Mouse (Mus musculus): Measurements from ENCODE around the gene Slc17a6.

Slc17a6 gene

DNA sequence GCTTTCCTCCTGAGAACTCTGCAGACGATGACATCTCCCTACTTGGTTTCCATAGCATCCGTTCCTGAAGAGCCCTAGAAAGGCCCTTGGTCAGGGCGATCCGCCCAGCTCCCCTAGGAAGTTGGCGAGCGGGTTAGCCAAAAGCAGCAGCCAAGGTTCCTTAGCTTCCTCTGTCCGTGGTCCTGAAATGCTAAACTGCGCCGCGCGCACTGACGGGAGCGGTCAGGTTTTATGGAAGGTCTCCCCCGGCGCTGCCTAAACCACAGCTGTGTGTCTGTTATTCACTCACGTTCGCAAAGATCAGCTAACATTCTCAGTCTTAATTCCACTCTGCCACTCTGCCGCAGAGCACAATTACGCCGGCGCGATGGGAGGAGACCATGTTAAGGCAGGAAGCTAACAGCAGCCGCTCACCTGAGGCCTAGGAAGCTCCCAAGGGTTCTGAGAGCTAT lies at the start of gene Slc17a6:
TSS of gene Slc17a6 (plus strand) at position 313 of the 452 bp plus-strand sequence.
- no peak for DNase-seq

DNA sequence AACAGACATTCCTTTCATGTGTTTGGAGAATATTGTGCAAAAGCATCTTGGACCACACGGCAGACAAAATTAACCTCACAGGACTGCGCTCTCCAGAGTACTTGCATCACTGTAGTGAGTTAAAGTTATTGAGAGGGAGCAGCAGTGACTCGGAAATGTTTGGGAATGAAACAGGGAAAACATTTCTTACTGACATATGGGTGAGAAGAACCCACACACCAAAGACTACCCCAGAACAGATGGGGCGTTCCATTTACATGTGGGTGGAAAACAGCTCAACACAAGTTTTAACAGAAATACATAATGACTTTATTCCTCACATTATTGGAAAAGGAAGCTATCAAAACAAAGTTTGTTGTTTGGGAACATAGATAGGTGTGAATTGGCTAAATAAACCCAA lies 21.8 kb upstream of the Slc17a6 start:
- no peak for DNase-seq

DNA sequence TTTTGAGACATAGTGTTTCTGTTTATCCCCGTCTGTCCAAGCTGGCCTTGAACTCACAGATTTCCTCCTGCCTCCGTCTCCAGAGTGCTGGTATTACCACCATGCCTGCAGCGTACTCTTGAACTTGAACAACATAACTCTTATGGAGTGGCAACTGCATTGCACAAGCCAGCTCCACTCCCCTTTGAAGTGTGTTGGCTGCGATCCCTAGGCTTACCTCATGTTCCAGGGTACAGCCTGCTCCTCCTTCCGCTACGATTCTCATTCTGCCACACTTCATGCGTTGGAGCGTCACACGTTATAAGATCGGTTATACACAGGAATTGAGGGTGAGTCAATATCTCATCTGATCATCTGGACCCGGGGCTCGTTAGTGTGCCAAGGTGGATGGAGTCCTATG lies 18.1 kb upstream of the Slc17a6 start:
- DNase-seq, result no peak

DNA sequence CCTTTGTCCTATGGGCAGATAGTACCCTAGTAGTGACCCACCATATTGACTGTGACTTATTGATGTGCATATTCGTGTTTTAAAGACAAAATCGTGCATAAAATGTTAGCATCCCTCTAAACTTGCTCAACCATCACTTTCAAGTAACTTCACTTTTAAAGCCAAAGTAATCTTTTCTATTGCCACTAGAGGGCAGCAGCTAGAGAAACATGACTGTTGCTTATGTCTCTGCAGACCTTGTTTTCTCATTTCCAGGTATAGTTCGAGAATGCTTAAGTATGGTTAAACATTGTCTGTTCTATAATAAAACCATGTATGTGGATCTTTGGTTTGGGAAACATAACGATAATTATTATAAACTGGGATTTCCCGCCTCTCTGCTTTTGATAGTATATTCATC lies 7.4 kb upstream of the Slc17a6 start:
- DNase-seq, result no peak

DNA sequence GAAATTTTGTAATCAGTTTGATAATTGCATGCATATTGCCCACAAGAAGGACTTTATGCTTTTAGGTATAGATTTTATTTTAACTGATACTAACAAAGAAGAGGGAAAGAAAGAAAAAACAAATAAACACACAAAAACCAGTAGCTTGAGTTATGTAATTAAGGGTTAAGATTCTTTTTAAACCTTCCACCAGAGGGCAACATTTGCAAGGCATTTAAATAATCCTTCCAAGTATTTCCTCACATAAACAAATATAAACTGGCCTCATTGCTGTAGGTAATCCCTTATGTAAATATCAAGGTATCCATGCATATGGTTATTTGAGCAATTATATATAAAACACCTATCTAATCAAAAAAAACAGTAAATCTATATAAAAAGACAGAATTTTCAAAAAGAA lies 3.9 kb upstream of the Slc17a6 start:
- DNase-seq, result no peak

DNA sequence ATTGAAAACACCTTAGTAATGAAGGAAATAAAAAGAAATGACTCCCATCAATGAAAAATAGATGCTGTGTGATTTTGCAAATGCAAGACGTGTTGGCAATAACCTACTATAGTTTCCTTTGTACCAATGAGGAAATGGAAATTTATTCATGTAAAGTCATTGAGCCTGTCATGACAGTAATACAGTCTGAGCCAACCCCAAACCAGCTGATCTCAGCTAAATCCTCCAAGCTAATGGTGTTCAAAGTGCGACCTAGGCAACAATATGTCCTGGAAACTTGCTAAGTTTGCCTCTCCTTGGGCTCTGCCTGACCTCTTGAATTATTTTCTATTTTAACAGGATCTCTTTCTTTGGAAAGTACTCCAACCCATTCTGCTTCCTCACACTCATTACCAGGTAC lies 3.4 kb upstream of the Slc17a6 start:
- DNase-seq, result no peak

DNA sequence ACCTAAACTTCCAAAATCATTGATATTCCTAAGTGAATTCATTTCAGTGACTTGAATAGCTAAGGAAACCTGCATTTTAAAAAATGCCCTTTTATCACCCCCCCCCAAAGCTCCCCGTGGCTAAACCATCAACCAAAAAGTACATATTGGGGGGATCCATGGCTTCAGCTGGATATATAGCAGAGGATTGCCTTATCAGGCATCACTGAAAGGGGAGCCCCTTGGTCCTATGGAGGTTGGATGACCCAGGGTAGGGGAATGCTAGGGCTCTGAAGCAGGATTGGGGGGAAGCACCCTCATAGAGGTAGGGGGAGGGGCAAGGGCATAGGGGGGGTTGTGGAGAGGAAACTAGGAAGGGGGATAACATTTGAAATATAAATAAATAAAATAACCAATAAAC lies 1.8 kb upstream of the Slc17a6 start:
- no peak for DNase-seq

DNA sequence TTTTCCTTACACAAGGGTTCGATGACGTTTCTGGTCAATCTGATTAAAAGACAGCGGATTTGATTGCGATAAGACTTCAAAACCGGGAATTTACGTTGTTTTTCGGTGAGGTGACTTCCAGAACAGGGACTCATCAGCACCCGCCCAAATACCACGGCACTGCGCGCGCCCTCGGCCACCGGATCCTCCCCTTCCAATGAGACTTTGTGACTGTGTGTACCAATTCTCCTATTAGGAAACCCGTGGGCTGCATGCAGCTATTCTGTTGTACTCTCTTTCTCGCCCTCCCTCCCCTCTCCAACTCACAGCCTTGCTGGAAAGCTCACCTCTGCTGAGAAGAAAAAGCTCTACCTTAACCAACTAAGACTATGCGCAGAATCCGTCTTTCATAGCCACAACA lies 390 bp downstream of the Slc17a6 start:
- DNase-seq, result no peak

DNA sequence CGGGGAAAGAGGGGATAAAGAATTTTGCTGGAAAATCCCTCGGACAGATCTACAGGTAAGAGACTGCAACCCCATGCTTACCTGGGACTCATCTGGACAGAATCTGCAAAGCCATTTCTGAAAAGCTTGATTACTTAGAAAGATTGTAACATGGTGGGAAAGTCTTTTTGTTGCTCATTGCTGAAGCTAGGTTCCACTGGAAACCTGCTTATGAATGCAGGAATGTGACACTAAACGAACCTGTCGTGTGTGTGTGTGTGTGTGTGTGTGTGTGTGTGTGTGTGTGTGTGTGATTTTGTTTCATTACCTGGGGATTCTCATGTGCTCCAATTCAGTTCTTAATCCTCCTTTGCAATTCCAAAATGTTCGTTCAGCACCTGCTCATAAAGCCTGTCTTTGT lies 860 bp downstream of the Slc17a6 start:
- DNase-seq, result no peak

DNA sequence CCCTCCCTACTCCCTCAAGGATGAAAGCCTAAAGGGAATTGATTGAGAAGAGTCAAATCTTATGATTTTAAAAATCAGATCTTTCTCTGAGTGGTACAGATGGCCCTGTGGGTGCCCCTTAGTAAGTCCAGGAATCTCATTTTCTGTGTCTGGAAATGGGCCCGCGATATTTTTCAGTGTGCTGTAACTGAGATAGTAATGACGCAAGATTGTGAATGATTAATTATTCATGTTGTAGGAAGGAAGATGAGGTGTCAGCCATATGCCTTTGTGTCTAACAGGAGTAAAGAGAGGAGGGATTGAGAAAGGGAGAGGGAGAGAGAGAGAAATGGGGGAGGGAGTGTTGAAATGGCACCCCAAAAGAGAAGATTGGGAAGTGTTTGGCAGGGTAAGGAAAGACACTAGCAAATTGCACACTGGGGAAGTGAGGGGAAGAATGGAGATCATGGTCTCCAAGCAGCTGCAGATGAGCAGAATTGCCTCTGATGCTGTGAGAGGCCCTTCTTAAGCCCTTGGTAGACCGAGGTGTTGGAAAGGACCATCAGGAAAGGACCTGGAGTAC lies 2.6 kb downstream of the Slc17a6 start:
- DNase-seq, result no peak

DNA sequence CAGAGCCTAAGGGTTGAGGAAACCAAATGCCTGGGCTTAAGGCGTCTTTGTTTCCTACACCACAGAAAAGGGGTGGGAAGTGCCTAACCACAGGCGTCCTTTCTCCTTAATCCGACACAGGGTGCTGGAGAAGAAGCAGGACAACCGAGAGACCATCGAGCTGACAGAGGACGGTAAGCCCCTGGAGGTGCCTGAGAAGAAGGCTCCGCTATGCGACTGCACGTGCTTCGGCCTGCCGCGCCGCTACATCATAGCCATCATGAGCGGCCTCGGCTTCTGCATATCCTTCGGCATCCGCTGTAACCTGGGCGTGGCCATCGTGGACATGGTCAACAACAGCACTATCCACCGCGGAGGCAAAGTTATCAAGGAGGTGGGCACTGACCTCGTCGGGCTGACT lies 3.4 kb downstream of the Slc17a6 start:
- DNase-seq, result no peak

DNA sequence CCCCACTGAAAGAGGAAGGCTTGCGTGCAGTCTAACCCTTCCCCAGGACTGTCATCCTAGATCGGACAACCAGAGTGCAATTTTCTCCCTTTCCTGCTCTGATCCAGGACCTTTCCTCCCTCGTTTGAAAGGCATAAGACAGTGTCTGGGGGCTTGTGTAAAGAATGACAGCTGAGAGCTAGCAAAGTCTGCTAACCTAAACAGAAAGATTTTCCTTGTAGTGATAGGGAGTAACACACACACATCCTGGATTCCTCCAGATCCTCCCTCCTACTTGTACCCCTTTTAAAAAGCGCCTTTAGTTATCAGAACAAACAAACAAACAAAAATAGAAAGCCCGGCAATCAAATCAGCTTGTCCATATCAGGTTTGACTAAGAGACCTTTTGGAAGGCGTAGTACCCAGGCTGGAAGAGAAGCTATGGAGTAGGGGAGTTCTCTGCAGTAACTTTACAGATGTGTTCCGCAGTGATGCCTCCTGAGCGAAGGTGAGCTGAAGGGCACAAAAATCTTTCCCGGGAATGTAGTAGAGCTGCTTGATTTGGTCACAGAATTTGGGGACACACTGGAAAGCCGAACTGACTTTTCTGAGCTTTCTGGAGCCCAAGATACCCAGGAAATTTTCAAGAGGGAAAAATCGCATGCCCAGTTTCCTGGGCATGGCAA lies 3.9 kb downstream of the Slc17a6 start:
- DNase-seq, result no peak

DNA sequence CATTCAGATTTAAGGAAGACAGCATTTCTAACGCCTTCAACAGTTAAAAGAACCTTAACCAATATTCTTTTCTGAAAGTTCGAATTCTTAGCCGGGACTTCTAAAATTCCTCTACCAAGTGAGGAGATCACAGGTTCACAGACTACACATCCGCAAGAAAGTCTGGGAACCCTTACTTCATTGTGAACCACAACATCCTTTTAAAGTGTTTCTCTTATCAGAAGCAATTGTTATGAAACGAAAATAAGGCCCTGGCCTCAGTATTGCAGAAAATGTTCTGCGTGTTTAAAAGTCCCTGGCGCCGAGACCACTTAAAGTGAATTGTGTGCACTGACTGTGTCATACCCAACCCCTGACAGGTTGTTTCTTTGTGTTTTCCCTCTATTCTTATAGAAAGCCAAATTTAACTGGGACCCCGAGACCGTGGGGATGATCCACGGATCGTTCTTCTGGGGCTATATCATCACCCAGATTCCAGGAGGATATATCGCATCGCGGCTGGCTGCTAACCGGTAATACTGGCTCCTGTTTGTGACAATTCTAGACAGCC lies 4.7 kb downstream of the Slc17a6 start:
- no peak for DNase-seq

DNA sequence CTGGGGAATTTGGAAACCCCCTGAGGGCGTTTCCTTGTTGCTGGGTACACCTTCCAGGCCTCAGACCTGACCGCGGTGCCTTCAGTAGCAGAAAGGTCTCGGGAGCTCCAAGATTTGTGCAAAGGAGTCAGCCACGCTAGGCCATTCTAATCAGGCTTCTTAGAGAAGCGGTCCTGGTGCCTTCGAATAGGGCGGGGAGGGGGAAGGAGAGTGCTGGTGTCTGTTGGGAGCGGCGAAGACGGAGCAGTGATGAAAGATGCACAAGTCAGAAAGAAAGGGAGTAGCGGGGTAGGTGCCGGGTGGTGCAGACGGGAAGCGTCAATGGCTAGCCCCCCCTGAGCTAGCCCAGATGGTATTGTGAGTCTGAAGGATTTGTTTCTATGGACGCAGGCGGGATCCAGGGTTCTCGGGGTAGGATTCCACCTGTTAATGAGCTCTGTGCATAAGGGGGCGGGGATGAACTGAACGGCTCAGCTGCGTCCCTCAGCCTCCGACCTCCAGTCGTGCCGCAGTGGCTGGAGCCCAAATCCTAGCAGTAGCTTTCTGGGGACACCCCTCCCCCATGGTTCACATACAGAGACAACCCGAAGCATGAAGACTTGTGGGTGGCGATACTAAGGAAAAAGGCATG lies 5.3 kb downstream of the Slc17a6 start:
- no peak for DNase-seq

DNA sequence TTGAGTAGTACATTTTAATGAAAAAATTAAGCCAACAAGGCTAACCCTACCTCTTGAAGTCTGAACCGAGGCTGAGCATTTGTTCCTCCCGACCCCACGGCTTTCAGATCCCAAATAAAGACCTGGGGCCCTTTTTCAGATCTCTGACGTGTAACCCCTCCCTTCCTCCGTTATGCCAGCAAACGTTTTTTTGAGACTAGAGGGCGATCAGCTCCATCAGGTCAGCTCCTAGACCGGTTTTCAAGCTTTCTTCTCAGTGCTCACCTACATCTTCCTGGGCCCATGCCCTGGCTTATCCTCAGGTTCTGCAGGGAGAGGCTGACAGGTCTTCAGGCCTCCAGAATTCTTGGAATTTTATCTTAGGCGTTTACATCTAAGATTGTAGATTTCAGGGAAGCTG lies 5.9 kb downstream of the Slc17a6 start:
- DNase-seq, result no peak

DNA sequence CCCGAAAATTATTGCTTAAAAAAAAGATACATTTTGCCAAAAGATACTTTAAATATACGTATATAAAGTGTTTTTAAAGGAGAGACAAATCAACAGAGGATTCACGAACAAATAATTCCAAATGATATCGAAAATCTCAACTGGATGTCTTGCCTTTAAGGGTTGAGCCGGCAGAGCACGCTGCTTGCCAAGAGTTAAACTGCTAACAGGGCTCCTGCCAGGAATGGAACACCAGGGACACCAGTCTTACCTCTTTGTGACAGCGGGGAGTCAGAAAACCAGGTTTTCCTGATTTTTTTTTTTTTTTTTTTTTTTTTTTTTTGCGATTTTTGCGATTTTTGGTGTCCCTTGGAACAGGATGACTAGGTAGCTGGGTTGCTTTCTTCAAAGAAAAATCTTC lies 6.5 kb downstream of the Slc17a6 start:
- no peak for DNase-seq

DNA sequence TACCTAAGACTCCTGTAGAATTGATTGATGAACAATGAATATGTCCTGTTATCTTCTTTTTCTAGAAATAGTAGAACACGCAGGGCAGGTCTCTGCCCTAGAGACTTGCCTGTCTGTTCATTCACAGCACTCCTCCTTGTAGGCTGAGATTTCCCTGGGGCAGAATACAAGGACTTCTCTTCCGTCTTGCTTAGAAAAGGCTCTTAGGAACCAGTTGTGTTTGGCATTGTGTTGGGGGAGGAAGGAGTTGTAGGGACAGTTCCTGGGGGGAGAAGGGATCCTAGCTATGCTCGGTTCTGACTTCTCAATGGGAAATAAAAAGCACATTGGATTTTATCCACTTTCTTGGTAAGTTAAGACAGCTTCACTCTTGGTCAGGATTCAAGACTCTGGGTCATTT lies 7.4 kb downstream of the Slc17a6 start:
- no peak for DNase-seq

DNA sequence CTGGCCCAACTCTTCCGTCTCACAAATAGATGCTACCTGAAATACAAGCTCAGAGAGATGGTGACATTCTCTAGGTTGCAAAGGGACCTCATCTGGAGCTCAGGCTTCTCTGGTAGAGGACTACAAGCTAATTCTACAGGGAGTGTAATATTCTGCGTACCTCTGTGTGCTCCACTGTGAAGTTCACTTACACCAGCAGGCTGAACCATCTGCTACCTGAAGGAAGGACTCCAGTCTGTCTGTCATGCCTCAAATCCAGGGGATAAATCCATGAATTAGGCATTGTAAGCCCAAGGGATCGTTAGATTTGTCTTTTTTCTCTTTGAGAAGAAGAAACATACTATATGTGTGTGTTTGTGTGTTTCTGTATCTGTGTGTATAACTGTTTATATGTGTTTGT lies 9.4 kb downstream of the Slc17a6 start:
- no peak for DNase-seq

DNA sequence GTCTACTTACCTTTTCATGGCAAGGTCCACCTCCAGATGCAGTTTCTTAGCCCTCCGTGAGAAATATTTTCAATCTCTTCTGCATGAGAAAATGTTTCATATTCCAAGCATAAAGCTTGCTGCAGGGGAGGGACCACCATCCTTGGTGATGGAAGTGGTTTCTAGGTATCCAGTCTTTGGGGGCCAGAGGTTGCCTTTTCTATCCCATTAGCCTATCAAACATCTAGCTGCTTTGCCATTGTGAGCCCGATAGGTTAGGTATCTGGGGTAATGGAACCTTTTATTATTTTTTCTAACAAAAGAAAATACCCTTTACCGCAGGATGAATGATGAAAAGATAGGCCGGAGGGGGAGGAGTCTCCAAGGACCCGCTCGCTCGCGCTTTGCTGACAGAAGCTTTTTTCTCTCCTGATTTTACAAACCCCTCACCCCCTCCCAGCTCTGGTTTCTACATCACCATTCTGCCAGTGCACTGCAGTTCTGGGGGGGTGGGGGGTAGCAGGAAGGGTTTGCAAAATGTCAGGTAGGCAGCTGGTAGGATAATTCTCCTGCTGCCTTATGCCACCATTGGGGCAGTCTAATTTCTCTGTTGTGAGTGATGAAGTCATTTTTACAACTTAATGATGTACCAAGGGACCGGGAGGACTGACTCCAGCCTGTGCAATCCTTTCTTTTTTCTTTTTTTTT lies 10.9 kb downstream of the Slc17a6 start:
- DNase-seq, result no peak

DNA sequence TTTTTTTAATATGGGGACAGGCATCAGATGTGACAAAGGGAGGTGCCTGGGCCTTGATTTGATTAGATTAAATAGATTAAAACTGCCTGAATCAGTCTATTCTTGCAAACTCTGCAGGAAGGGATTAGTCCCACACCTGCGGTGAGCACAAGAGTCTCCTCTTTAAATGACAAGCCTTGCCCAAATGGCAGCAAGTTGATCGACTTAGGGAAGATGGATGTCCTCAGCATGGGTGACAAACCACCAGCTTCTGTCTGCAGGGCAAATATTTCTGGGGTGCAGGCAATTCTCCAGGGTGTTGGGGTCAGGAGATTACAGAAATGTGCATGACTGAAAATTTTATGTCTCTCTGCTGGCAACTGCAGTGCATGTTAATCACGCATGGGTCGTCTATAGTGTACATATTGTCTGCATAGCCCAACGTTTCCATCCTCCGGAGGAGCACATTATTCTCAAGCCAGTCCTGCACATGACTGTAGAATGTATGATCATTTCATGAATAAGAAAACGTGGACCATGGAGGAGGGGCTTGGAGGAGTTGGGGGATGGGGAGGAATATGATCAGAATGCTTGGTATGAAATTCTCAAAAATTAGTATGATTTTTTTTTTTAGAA lies 11.5 kb downstream of the Slc17a6 start:
- no peak for DNase-seq

DNA sequence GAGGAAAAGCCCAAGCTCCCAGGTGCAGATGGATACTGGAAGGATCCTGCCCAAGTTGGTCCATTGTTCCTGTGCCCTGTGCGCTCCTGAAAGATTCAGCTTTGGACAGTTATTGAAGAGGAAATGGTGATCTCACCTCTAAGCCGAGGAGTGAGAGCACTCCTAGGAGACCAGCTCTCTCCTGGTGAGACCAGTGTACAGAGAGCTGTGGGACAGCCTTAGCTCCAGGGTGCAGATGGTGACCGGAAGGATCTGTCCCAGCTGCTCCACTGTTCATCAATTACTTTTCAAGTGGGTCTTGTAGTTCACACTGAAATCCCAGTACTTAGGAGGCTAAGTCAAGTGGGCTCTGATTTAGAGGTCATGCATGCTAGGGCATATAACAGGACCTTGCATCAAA lies 35.3 kb downstream of the Slc17a6 start:
- no peak for DNase-seq

DNA sequence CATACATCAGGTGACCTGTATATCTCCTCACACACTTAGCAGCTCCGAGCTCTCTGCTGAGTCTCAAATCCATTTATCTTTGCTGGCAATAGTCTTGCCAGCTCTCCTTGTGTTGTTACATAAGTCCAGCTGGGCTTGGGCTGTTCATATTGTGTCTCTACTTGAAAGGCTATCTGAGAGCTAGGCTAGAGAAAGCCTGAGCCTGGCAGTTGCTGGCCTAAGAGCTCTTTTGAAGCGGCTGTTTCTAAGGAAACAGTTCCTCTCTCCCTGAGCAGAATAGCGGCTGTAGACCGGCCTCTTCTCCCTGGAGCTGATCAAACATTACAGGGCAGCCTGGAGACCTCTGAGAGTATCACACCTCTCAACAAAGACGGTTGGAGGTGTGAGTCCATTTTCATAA lies 40.6 kb downstream of the Slc17a6 start:
- DNase-seq, result no peak

DNA sequence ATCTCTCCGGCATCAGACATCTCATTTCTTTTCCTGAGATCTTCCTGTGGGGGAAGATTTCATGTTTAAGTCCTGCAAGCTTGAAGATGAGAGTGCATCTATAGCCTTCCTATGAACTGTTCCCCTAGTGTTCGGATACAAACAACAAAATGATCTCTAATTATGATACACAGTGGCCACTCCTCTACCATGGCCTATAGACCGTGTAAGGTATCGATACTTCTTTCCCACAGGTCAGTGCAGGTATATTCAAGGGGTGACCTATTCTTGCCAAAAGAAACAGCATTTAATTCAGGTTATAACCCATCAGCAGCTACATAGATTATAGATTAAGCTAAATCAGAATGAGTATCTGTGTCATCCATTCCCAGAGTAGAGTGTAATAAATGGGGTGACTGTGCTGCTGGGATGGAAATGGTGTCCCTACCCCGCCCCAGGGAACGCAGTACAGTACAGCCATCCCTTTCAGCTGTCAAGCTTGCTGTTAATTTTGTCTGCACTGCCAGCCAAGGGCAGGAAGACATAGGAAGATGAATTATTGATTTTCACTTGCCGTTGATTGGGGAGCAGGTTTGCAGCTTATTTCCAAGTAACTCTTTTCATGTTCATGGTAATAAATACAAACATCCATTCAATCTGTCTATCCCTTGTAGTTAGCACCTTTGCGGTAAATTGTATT lies 71.9 kb downstream of the Slc17a6 start:
- no peak for DNase-seq
